Mouse (Mus musculus): ENCODE measurements at regions not wholly inside any gene's neighbourhood (a gene's known extent, or its start where the extent isn't known, plus 50 kb on each side); places are given as distances from the start of the nearest gene placed in this dataset.

DNA sequence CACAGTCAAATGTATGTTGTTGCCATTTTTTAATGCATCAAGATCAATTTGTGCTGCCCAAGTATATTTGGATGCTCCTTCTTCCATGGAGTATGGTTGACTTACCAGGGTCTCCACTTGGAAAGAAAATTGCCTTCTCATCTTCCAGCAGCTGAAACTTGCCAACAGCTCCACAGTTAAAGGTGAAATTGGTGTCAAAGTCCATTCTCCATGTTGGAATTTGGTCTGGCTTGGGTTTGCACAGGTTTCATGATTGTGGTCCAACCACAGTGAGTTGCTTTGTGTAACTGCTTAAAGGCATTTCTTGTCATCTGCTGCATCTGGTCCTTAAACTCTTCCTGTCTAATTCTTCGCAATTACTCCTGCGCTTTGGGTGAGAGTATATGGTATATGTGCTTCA lies 634.3 kb downstream of the Nup35 start:
- Histone ChIP-seq H3K9me3 (replicated peaks; ENCODE audit: low read length) (no peaks in the 10 kb centered on the region), H3K9ac (ENCODE audit: low read depth, low read length) (no peak overlapping the region), H3K36me3 (ENCODE audit: insufficient read depth, low read length) (no peaks in the 10 kb centered on the region), H3K27ac (no peak overlapping the region), H3K4me1 (replicated peaks; ENCODE audit: insufficient read depth, low read length) (no peaks in the 10 kb centered on the region), H3K4me3 (replicated peaks; ENCODE audit: low read depth, low read length) (no peak overlapping the region), H3K27me3 (ENCODE audit: insufficient read depth, low read length) (no peaks in the 10 kb centered on the region), H3K4me2 (ENCODE audit: low read length) (no peak overlapping the region)
- TF ChIP-seq CTCF (IDR thresholded peaks at IDR 0.05; ENCODE audit: low read depth), result no peak
- ATAC-seq (replicated peaks; ENCODE audit: low FRiP score, low read depth) (no peak), DNase-seq (ENCODE audit: low spot score) (no peak)
- 93% methylated on average over 2 of the region's 2 CpGs for WGBS

DNA sequence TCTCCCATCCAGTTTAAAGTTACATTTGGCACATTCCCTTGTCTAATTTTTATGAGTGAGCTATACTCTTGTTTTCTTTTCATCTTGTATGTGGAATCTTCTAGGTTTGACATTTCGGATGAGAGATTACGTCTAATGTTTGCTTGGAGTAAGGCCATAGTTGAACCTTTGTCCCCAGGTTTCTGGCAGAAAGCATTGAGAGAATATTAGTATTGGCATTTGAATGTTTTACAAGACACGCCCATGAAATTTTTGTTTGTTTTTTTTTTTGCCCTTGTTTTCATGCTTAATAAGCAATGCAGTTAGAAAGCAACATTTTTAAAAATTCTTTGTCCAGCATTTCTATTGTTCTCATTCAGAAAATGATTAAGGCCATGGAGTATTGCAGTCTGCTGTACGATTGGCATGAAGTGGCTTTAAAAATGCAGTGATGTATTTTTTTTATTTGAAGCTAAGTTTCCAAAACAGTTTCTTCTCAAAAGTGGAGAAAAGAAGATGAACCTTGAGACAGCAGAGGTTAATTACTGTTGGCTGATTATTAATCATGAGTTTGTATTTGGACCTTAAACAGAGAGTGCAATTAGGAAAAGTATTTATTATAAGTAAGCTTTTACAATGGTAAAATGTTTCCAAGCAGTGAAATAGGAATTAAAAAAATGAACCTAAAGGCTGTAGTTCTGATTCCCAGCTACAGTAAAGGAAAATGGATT lies 645.2 kb downstream of the Nup35 start:
- H3K4me3 ChIP-seq (replicated peaks; ENCODE audit: low read depth, low read length), result no peak overlapping the region
- no peaks in the 10 kb centered on the region for H3K9me3 ChIP-seq (replicated peaks; ENCODE audit: low read length)
- no peaks in the 10 kb centered on the region for H3K4me1 ChIP-seq (replicated peaks; ENCODE audit: insufficient read depth, low read length)
- WGBS, result 80% methylated on average over 4 of the region's 4 CpGs
- no peaks in the 10 kb centered on the region for H3K36me3 ChIP-seq (ENCODE audit: insufficient read depth, low read length)
- H3K27me3 ChIP-seq (ENCODE audit: insufficient read depth, low read length), result no peaks in the 10 kb centered on the region
- no peak overlapping the region for H3K27ac ChIP-seq
- ATAC-seq (replicated peaks; ENCODE audit: low FRiP score, low read depth), result no peak
- TF ChIP-seq CTCF (IDR thresholded peaks at IDR 0.05; ENCODE audit: low read depth), result no peak
- no peak overlapping the region for H3K4me2 ChIP-seq (ENCODE audit: low read length)
- DNase-seq (ENCODE audit: low spot score), result no peak
- H3K9ac ChIP-seq (ENCODE audit: low read depth, low read length), result no peak overlapping the region

DNA sequence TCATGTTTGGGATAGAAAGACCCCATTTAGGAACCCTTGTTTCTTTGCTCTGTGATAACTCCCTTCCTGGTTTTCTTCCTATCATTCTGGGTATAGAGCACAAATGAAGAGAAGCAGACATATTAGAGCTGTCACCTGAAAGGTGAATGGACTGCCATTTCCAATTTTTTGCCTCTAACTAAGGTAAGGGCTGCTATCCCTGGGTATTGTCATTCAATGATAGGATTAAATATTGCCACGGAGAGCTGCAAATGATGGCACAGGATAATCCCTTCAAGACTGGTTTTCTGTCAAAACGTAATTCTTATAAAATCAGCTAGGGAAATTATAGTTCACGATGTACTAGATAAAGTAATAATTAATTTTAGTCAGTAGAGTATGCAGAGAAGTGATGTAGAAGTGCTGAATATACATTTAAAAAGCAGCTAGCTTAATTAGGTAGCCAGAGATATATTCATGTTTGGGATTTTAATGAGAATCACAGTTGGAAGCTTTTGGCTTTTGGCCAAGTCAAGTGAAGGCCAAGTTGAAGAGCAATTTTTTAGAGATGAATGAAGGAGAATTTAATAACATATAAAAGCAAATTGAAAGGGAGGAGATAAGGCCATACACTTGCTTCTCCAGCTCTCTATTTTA lies 652.3 kb downstream of the Nup35 start:
- 73% methylated on average over 3 of the region's 3 CpGs for WGBS
- H3K27me3 ChIP-seq (ENCODE audit: insufficient read depth, low read length), result no peaks in the 10 kb centered on the region
- H3K9me3 ChIP-seq (replicated peaks; ENCODE audit: low read length), result no peaks in the 10 kb centered on the region
- no peak overlapping the region for H3K27ac ChIP-seq
- H3K9ac ChIP-seq (ENCODE audit: low read depth, low read length), result no peak overlapping the region
- no peak for DNase-seq (ENCODE audit: low spot score)
- no peaks in the 10 kb centered on the region for H3K36me3 ChIP-seq (ENCODE audit: insufficient read depth, low read length)
- H3K4me3 ChIP-seq (replicated peaks; ENCODE audit: low read depth, low read length), result no peak overlapping the region
- H3K4me2 ChIP-seq (ENCODE audit: low read length), result no peak overlapping the region
- TF ChIP-seq CTCF (IDR thresholded peaks at IDR 0.05; ENCODE audit: low read depth), result no peak
- no peak for ATAC-seq (replicated peaks; ENCODE audit: low FRiP score, low read depth)
- no peaks in the 10 kb centered on the region for H3K4me1 ChIP-seq (replicated peaks; ENCODE audit: insufficient read depth, low read length)

DNA sequence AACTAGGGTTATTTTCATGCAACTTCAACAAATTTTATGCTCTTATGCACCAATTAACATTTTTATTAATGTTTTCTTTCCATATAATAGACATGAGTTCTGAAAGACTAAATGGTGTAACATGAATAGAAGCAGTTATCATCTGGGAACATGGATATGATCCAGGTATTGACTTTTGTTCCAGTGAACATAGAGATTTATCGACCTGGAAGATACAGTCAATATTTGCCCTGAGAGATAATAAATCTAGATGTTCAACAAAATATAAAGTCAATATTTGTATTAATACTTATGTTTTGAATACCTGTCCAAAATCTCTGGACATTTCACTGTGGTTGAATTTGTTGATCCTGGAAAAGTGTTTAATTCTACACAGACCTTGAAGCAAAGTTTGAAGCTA lies 653.9 kb downstream of the Nup35 start:
- no peak overlapping the region for H3K4me2 ChIP-seq (ENCODE audit: low read length)
- H3K9me3 ChIP-seq (replicated peaks; ENCODE audit: low read length), result no peaks in the 10 kb centered on the region
- H3K4me1 ChIP-seq (replicated peaks; ENCODE audit: insufficient read depth, low read length), result no peaks in the 10 kb centered on the region
- TF ChIP-seq CTCF (IDR thresholded peaks at IDR 0.05; ENCODE audit: low read depth), result no peak
- ATAC-seq (replicated peaks; ENCODE audit: low FRiP score, low read depth) (no peak), DNase-seq (ENCODE audit: low spot score) (no peak)
- no peak overlapping the region for H3K9ac ChIP-seq (ENCODE audit: low read depth, low read length)
- H3K4me3 ChIP-seq (replicated peaks; ENCODE audit: low read depth, low read length), result no peak overlapping the region
- 81% methylated on average over 1 of the region's 1 CpGs for WGBS
- no peaks in the 10 kb centered on the region for H3K27me3 ChIP-seq (ENCODE audit: insufficient read depth, low read length)
- no peak overlapping the region for H3K27ac ChIP-seq
- no peaks in the 10 kb centered on the region for H3K36me3 ChIP-seq (ENCODE audit: insufficient read depth, low read length)

DNA sequence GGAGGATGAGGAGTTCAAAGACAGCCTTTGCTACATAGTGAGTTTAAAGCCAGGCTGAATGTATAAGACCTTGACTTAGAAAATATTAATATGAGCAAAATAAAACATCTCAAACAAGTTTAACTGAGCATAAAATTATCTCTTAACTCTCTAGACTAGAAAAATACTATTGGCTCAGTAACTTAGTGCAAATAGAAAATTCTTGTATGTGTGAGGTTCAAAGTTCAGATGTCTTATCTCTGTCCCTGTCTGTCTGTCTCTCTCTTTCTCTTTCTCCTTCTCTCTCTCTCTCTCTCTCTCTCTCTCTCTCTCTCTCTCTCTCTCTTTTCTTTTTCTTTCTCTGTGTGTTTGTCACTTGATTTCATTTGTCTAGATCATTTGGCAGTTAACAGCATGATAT lies 655.5 kb downstream of the Nup35 start:
- DNase-seq (ENCODE audit: low spot score) (no peak), ATAC-seq (replicated peaks; ENCODE audit: low FRiP score, low read depth) (no peak)
- H3K27me3 ChIP-seq (ENCODE audit: insufficient read depth, low read length), result no peaks in the 10 kb centered on the region
- TF ChIP-seq CTCF (IDR thresholded peaks at IDR 0.05; ENCODE audit: low read depth), result no peak
- no peak overlapping the region for H3K4me3 ChIP-seq (replicated peaks; ENCODE audit: low read depth, low read length)
- H3K4me1 ChIP-seq (replicated peaks; ENCODE audit: insufficient read depth, low read length), result no peaks in the 10 kb centered on the region
- H3K9ac ChIP-seq (ENCODE audit: low read depth, low read length), result no peak overlapping the region
- H3K4me2 ChIP-seq (ENCODE audit: low read length), result no peak overlapping the region
- no peak overlapping the region for H3K27ac ChIP-seq
- no peaks in the 10 kb centered on the region for H3K36me3 ChIP-seq (ENCODE audit: insufficient read depth, low read length)
- H3K9me3 ChIP-seq (replicated peaks; ENCODE audit: low read length), result no peaks in the 10 kb centered on the region

DNA sequence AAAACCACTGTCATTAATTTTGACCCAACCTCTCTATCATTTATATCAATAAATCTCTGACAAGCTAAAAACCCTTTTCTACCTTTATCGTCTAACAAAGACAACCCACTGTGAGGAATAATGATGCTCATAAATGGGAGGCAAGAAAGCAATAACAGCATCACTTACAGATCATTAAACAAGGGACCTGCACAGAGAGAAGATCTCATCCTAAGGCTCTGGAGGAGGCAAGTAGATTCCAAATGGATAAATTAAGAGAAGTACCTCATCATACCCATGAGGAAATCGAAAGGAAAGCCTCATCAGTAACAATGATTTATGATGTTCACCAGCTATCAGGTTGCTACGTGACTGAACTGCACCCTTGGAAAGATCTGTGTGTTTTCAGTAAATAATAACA lies 670.4 kb downstream of the Nup35 start:
- ATAC-seq (replicated peaks; ENCODE audit: low FRiP score, low read depth) (no peak), DNase-seq (ENCODE audit: low spot score) (no peak)
- no peak overlapping the region for H3K4me3 ChIP-seq (replicated peaks; ENCODE audit: low read depth, low read length)
- H3K27ac ChIP-seq, result no peak overlapping the region
- no peaks in the 10 kb centered on the region for H3K4me1 ChIP-seq (replicated peaks; ENCODE audit: insufficient read depth, low read length)
- H3K9me3 ChIP-seq (replicated peaks; ENCODE audit: low read length), result no peaks in the 10 kb centered on the region
- no peaks in the 10 kb centered on the region for H3K27me3 ChIP-seq (ENCODE audit: insufficient read depth, low read length)
- H3K36me3 ChIP-seq (ENCODE audit: insufficient read depth, low read length), result no peaks in the 10 kb centered on the region
- H3K9ac ChIP-seq (ENCODE audit: low read depth, low read length), result no peak overlapping the region
- TF ChIP-seq CTCF (IDR thresholded peaks at IDR 0.05; ENCODE audit: low read depth), result no peak
- H3K4me2 ChIP-seq (ENCODE audit: low read length), result no peak overlapping the region
- 25% methylated on average over 3 of the region's 3 CpGs for WGBS

Measured in kidney, postnatal 0 days (tissue).